Mouse (Mus musculus): ENCODE data around the gene Prkca. TPM values are rescaled to one million over a fixed set of nuclear protein-coding genes. Genes with fewer than 3 reads are reported as not detected.

Gene Prkca
- polyA plus RNA-seq, 2 experiments: 2.5 to 3.8 TPM

- no peaks in the 10 kb centered on the region for H3K4me1 ChIP-seq (replicated peaks; ENCODE audit: control insufficient read depth in 2 of 2, insufficient read depth in 2 of 2, low read length in 1 of 2)
- no peak overlapping the region for H3K9ac ChIP-seq (replicated peaks)
- H3K27ac ChIP-seq: no peak overlapping the region
- H3K27me3 ChIP-seq (ENCODE audit: control insufficient read depth, insufficient read depth, low read length): no peaks in the 10 kb centered on the region
- H3K9me3 ChIP-seq (ENCODE audit: control insufficient read depth, low read length): no peaks in the 10 kb centered on the region
- no peak for DNase-seq (ENCODE audit: low read depth in 3 of 3, low spot score in 3 of 3)
- H3K4me3 ChIP-seq (ENCODE audit: insufficient read depth in 1 of 2, low read depth in 2 of 2, low read length in 2 of 2): no peak overlapping the region
- H3K4me2 ChIP-seq (ENCODE audit: low read depth): no peak overlapping the region
- H3K36me3 ChIP-seq (replicated peaks; ENCODE audit: control insufficient read depth, insufficient read depth, low read depth): no peaks in the 10 kb centered on the region
- WGBS (ENCODE audit: insufficient replicate concordance): 43% methylated on average over 2 of the region's 2 CpGs
- ATAC-seq (ENCODE audit: insufficient read depth): no peak
- no peak for TF ChIP-seq CTCF (IDR thresholded peaks at IDR 0.05; ENCODE audit: low read depth)
- TF ChIP-seq EP300 (IDR thresholded peaks at IDR 0.05; ENCODE audit: low read depth): no peak
These were observed 302.9 kb downstream of the Prkca start for GRCm38 (mm10) chr11:108040823-108041222.

- no peak for ATAC-seq (ENCODE audit: insufficient read depth)
- WGBS (ENCODE audit: insufficient replicate concordance): 77% methylated on average over 17 of the region's 17 CpGs
- no peak for DNase-seq (ENCODE audit: low read depth in 3 of 3, low spot score in 3 of 3)
These were observed 304.0 kb downstream of the Prkca start for GRCm38 (mm10) chr11:108039761-108040160.

GRCm38 (mm10) chr11:108038989-108039388 is 304.7 kb downstream of the Prkca start:
- no peaks in the 10 kb centered on the region for H3K36me3 ChIP-seq (replicated peaks; ENCODE audit: control insufficient read depth, insufficient read depth, low read depth)
- no peak for DNase-seq (ENCODE audit: low read depth in 3 of 3, low spot score in 3 of 3)
- H3K9ac ChIP-seq (replicated peaks): no peak overlapping the region
- WGBS (ENCODE audit: insufficient replicate concordance): 69% methylated on average over 12 of the region's 12 CpGs
- no peak overlapping the region for H3K4me2 ChIP-seq (ENCODE audit: low read depth)
- no peaks in the 10 kb centered on the region for H3K27me3 ChIP-seq (ENCODE audit: control insufficient read depth, insufficient read depth, low read length)
- H3K4me3 ChIP-seq (ENCODE audit: insufficient read depth in 1 of 2, low read depth in 2 of 2, low read length in 2 of 2): no peak overlapping the region
- ATAC-seq (ENCODE audit: insufficient read depth): no peak
- H3K27ac ChIP-seq: no peak overlapping the region
- H3K9me3 ChIP-seq (ENCODE audit: control insufficient read depth, low read length): no peaks in the 10 kb centered on the region
- H3K4me1 ChIP-seq (replicated peaks; ENCODE audit: control insufficient read depth in 2 of 2, insufficient read depth in 2 of 2, low read length in 1 of 2): no peaks in the 10 kb centered on the region
- no peak for TF ChIP-seq EP300 (IDR thresholded peaks at IDR 0.05; ENCODE audit: low read depth)
- no peak for TF ChIP-seq CTCF (IDR thresholded peaks at IDR 0.05; ENCODE audit: low read depth)

More at GRCm38 (mm10) chr11:108039761-108040160, 304.0 kb downstream of the Prkca start:
- no peak overlapping the region for H3K4me2 ChIP-seq (ENCODE audit: low read depth)
- H3K9ac ChIP-seq (replicated peaks): no peak overlapping the region
- no peaks in the 10 kb centered on the region for H3K9me3 ChIP-seq (ENCODE audit: control insufficient read depth, low read length)
- TF ChIP-seq EP300 (IDR thresholded peaks at IDR 0.05; ENCODE audit: low read depth): no peak
- no peaks in the 10 kb centered on the region for H3K36me3 ChIP-seq (replicated peaks; ENCODE audit: control insufficient read depth, insufficient read depth, low read depth)
- no peaks in the 10 kb centered on the region for H3K27me3 ChIP-seq (ENCODE audit: control insufficient read depth, insufficient read depth, low read length)
- H3K27ac ChIP-seq: no peak overlapping the region
- H3K4me3 ChIP-seq (ENCODE audit: insufficient read depth in 1 of 2, low read depth in 2 of 2, low read length in 2 of 2): no peak overlapping the region
- H3K4me1 ChIP-seq (replicated peaks; ENCODE audit: control insufficient read depth in 2 of 2, insufficient read depth in 2 of 2, low read length in 1 of 2): no peaks in the 10 kb centered on the region

GRCm38 (mm10) chr11:108036339-108036738 is 307.4 kb downstream of the Prkca start:
- no peaks in the 10 kb centered on the region for H3K4me1 ChIP-seq (replicated peaks; ENCODE audit: control insufficient read depth in 2 of 2, insufficient read depth in 2 of 2, low read length in 1 of 2)
- WGBS (ENCODE audit: insufficient replicate concordance): 49% methylated on average over 10 of the region's 10 CpGs
- H3K36me3 ChIP-seq (replicated peaks; ENCODE audit: control insufficient read depth, insufficient read depth, low read depth): no peaks in the 10 kb centered on the region
- H3K9ac ChIP-seq (replicated peaks): no peak overlapping the region
- DNase-seq (ENCODE audit: low read depth in 3 of 3, low spot score in 3 of 3) (no peak), ATAC-seq (ENCODE audit: insufficient read depth) (no peak)
- no peak overlapping the region for H3K4me2 ChIP-seq (ENCODE audit: low read depth)
- no peaks in the 10 kb centered on the region for H3K9me3 ChIP-seq (ENCODE audit: control insufficient read depth, low read length)
- H3K4me3 ChIP-seq (ENCODE audit: insufficient read depth in 1 of 2, low read depth in 2 of 2, low read length in 2 of 2): no peak overlapping the region
- TF ChIP-seq CTCF (IDR thresholded peaks at IDR 0.05; ENCODE audit: low read depth): no peak
- TF ChIP-seq EP300 (IDR thresholded peaks at IDR 0.05; ENCODE audit: low read depth): no peak
- no peak overlapping the region for H3K27ac ChIP-seq
- no peaks in the 10 kb centered on the region for H3K27me3 ChIP-seq (ENCODE audit: control insufficient read depth, insufficient read depth, low read length)

- no peak overlapping the region for H3K4me2 ChIP-seq (ENCODE audit: low read depth)
- H3K27me3 ChIP-seq (ENCODE audit: control insufficient read depth, insufficient read depth, low read length): no peaks in the 10 kb centered on the region
- 68% methylated on average over 5 of the region's 5 CpGs for WGBS (ENCODE audit: insufficient replicate concordance)
- no peak overlapping the region for H3K9ac ChIP-seq (replicated peaks)
- no peaks in the 10 kb centered on the region for H3K36me3 ChIP-seq (replicated peaks; ENCODE audit: control insufficient read depth, insufficient read depth, low read depth)
- no peak for ATAC-seq (ENCODE audit: insufficient read depth)
- H3K4me3 ChIP-seq (ENCODE audit: insufficient read depth in 1 of 2, low read depth in 2 of 2, low read length in 2 of 2): no peak overlapping the region
- DNase-seq (ENCODE audit: low read depth in 3 of 3, low spot score in 3 of 3): no peak
- TF ChIP-seq EP300 (IDR thresholded peaks at IDR 0.05; ENCODE audit: low read depth) (no peak), CTCF (IDR thresholded peaks at IDR 0.05; ENCODE audit: low read depth) (no peak)
- no peak overlapping the region for H3K27ac ChIP-seq
- H3K9me3 ChIP-seq (ENCODE audit: control insufficient read depth, low read length): no peaks in the 10 kb centered on the region
- H3K4me1 ChIP-seq (replicated peaks; ENCODE audit: control insufficient read depth in 2 of 2, insufficient read depth in 2 of 2, low read length in 1 of 2): no peaks in the 10 kb centered on the region
These were observed 308.0 kb downstream of the Prkca start for GRCm38 (mm10) chr11:108035761-108036160.
